Mouse (Mus musculus) CD4-positive, CD25-positive, alpha-beta regulatory T cell, adult 4 months (primary cell): ENCODE results near the gene Diras1. TPM values are rescaled to one million over a fixed set of nuclear protein-coding genes. Genes with fewer than 3 reads are reported as not detected.
"Not testable (repeated sequence)": the region's sequence is repeated elsewhere in the genome, so short reads cannot be mapped to it uniquely, and the experiment has no call there.

ENCODE experiments used
- ATAC-seq: one replicate; pipeline ENCODE4 v1.8.0; 2017
- polyA plus RNA-seq, 2 experiments: library from polyadenylated mRNA; unstranded; fragments of 100-300 nt; shearing (Covaris generic); gene quantifications; one replicate each; pipeline ENCODE4 v1.2.1; 2017

Diras1 gene
- polyA plus RNA-seq = not detected

DNA sequence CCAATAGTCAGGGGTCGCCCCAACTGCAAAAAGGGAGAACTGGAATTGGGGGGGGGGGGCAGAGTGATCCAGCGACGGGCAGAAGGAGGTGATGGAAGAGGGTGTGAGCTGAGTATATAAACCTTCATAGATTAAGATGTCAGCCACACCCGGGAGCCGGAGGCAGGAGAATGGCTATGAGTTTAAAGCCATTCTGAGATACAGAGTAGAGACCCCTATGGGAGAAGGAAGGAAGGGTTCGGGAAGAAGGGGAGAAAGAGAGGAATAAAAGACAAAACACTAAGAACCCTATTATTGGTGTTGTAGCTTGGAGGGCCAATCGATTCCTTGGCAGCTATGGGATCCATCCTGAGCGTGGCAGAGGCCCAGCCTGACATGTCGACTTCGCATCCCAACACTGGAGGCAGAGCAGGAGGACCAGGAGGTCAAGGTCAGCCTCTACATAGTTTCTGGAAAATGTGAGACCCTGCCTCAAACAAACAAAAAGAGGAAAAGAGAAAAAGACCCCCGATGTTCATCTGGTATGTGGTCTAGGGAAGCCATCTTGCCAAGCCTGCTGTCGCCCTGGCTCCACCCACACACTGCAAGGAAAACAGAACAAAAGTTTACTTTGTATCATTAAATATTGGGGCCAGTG, at the start of gene Diras1:
Gene Diras1 (minus strand): TSS at position 24 of the 637 bp plus-strand sequence.
- no peak for ATAC-seq

- no peak for ATAC-seq
These were observed 48.0 kb upstream of the Diras1 start for GRCm38 (mm10) chr10:81073464-81073863.

DNA sequence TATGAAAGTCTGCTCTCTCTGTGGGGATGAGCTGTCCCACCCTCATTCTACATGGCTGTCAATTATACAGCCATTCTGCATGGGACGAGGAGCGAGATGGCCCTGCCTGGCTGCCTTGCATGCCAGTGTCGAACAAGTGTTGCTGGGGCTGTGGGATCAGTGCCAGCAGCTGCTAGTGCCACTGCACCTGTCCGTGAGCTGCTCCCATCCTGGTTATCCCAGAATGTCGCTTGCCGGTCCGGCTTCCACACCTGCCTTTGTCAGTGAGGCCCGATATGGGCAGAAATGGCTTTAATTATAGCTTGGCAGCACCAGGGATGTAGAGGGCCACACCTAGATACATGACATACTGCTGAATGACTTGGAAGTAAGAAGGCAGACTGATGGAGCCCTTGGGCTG, 46.8 kb upstream of the Diras1 start:
- ATAC-seq = no peak

- ATAC-seq = peak; percentile 99
These were observed 44.4 kb upstream of the Diras1 start, which contains the start of gene Thop1 for GRCm38 (mm10) chr10:81069836-81070235. Gene Thop1, plus strand, starts transcription at chr10:81070035.

DNA sequence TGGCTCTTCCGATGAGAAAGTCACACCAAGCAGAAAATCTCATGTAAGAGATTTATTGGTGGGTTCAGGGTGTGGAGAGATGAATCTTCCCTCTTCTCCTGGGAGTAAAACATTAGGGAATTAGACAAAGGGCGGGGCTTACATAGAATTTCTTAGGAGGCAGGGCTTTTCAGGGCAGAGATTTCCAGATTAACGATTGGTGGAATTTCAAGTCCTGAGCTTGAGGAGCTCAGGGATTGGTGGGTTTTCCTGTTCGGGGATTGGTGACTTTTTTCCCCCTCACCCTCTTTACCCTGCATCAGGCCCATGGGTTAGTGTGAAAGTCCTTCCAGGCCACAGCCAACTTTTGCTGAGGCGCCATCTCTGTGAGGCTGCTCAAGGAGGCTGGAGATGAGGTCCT, 43.2 kb upstream of the Diras1 start:
- no peak for ATAC-seq

DNA sequence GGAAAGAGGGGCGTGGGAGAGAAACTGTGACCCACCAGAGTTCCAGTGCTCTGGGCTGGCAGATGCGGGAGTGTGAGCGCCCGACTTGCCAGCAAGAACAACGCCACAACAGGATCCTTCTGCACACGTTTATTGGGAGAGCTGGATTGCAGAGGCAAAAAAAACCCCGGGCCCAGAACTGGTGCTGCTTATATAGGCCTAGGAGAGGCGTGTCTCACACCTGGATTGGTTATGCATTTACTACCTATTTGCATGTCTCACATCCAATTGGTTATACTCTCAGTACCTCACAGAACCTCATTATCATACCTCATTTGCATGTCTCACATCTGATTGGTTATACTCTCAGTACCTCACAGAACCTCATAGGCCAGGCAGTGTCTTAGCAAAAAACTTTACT, 39.1 kb upstream of the Diras1 start:
- not testable (repeated sequence) for ATAC-seq

- no peak for ATAC-seq
These were observed 37.2 kb upstream of the Diras1 start for GRCm38 (mm10) chr10:81062710-81063109.

DNA sequence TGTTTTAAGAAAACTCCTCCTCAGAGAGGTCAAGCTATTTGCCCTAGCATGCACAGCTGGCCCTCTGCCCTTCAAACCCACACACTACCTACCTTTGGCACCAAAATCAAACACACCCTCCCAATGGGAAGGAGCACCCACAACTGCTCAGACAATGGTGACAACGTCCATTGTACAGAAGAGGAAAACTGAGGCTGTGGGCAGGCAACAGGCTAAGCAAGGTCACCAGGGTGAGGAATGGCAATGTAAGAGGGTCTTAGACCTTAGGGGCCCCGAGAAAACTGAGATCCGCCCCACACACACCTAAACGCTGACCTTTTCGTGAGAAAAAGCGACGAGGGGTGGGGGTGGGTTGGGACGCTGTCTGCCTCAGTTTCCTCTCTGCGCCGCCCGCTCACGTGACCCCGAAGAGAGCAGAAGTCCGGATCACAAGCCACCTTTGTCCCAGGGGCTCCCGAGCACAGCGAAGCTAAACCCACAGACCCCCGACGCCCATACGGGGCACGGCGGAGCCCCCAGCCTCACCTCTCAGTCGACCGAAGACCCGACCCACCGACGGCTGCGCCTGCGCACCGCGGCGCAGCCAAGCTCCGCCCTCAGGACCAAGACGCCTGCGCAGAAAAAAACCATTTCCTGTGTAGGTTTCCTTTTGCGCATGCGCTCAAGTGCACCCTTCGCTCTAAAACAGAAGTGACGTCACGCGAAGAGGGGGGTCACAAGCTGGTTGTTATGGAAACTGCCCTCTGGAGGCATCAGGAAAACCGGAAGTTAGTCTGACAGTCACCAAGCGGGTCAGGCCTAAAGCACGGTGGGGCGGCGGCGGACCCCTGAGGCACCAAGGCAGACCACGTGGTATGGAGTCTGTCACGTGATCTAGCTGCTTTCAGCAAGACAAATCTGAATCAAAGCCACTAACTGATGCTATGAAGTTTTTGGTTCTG, 34.4 kb upstream of the Diras1 start, which contains the start of gene Sgta:
Gene Sgta (minus strand): TSS at position 579 of the 941 bp plus-strand sequence.
- ATAC-seq = peak; percentile 95

DNA sequence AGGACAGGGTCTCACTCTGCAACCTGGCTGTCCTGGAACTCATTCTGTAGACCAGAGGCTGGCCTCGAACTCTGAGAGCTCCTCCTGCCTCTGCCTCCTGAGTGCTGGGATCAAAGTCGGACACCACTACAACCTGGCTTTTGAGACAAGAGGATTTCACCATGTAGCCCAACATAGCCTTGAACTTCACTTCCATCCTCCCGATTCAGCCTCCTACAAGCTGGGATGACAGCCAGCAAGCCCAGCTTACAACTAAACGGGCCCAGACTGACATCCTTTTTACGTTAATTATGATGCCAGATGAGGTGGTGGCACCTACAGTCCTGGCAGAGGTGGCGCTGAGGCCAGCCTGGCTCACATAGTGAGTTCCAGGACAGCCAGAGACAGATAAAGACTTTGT, 33.4 kb upstream of the Diras1 start:
- no peak for ATAC-seq

DNA sequence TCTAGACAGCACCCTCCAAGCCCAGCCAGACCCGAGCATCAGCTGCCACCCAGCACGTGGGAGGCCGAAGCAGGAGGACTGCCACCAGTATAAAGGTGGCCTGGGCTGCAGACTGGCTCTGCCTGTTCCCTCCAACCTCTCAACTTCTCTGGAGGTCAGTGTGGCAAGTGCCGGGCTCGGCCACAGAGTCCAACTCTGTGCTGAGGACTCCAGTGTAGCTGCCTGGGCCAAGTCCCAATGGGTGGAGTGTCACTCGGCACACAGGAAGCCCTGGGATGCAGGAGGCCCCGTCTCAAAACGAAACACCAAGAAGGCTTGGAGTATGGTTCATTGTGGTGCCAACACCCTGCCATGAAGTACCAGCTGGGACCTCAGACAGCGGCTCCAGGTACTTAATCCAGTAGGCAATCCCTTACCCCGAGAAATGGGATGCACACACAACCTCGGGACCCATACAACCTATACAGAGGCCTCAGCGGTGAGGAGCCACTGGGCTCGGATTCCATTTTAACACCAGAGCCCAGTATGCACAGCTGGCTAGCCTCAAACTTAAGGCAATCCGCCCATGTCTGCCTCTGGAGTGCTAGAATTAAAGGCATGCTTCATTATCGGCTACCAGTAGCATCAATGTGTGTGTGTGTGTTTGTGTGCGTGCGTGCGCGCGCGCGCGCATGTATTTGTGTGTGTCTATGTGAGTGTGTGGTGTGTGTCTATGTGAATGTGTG, 32.1 kb upstream of the Diras1 start:
- ATAC-seq = no peak

DNA sequence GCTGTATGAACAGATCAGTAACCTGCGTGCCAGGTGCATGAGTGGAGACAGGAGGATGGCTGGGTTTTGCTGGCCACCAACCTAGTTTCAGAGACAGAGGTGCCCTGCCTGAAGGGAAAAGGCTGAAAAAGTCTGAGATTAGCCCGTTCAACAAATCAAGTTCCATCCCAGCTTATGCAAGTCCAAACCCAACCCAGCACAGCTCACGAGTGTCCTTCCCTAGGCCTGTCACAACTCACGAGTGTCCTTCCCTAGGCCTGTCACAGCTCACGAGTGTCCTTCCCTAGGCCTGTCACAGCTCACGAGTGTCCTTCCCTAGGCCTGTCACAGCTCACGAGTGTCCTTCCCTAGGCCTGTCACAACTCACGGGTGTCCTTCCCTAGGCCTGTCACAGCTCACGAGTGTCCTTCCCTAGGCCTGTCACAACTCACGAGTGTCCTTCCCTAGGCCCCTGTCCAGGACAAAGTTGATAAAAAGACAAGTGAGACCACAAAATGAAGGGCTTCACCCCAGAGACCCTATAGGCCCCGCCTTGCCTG, 30.4 kb upstream of the Diras1 start:
- ATAC-seq = not testable (repeated sequence)

DNA sequence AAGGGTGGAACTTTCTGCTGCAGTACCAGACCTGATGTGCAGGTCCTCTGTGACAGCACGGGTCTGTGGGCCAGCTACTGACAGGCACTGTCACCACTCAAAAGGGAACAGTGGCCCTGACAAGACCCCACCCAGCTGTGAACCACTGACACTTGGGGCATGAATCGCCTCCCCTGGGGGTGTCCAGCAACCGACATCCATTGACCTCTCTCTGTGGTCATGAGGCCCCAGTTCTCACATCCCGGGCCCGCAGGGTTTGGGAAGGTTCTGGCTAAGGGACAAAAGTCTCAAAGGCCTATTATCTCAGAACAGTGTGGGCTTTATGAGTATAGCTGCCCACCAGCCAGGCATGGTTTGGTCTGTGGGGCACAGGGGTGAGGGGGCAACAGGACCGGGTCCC, 29.7 kb upstream of the Diras1 start:
- ATAC-seq = no peak

- ATAC-seq = no peak
These were observed 27.1 kb upstream of the Diras1 start for GRCm38 (mm10) chr10:81052577-81052976.

DNA sequence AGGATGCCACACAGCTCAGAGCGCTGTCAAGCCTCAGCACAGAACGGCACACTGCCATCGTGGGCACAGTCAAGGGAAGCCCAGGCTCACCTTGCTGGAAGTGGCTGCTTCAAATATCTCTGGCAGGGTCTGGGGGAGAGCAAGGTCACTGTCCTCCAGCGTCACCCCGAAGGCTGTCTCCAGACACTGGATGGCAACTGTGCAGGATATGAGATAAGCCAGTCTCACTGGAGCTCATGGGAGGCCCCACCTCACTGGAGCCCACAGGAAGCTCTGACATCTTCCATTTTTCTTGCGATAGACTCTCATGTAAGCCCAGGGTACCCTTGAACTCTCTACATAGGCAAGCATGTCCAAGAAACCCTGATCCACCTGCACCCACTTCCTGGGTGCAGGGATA, 25.7 kb upstream of the Diras1 start:
- no peak for ATAC-seq

- ATAC-seq = no peak
These were observed 25.2 kb upstream of the Diras1 start for GRCm38 (mm10) chr10:81050645-81051044.

DNA sequence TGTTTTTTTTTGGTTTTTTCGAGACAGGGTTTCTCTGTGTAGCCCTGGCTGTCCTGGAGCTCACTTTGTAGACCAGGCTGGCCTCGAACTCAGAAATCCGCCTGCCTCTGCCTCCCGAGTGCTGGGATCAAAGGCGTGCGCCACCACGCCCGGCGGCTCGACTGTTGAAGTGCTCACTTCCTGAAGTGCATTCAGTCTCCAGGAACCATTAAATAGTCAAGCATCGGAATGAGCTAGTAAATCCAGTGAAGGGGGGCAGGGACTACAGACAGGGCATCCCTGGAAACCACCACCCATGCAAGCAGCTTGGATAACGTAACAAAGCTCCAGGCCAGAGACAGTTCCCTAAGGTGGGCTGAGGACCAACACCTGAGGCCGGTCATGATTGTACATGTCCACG, 19.8 kb upstream of the Diras1 start:
- ATAC-seq = not testable (repeated sequence)

DNA sequence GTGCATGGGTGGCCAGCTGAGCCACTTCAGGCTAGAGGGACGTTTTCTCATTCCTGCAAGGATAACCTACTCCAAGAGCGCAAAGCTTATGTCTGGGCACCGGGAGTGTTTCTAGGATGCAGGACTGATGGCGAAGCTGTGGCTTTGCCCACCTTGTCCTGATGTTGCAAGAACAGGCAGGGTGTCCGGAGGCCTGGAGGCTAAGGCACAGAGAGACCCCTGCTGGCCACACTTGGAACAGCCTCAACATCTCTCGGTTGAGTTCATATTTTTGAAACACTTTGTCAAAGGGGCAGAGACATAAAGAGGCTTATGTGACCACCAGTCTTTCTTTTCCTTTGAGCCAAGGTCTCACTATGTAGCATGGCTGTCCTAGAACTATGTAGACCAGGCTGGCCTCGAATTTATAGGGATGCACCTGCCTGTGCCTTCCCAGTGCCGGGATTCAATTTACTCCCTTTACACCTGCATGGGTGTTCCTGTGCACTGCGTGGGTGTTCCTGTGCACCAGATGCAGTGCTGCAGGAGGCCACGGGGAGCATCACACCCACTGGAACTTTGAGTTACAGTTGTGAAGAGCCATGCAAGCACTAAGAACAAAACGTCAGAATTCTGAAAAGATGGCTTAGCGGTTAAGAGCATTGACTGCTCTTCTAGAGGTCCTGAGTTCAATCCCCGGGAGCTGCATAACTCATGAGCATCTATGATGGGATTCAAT, 16.2 kb upstream of the Diras1 start:
- peak; percentile 25 for ATAC-seq

GRCm38 (mm10) chr10:81036988-81037580, 11.6 kb upstream of the Diras1 start, which contains the start of gene Slc39a3:
Gene Slc39a3, minus strand, starts transcription at chr10:81037426.
- ATAC-seq = peak; percentile 100

DNA sequence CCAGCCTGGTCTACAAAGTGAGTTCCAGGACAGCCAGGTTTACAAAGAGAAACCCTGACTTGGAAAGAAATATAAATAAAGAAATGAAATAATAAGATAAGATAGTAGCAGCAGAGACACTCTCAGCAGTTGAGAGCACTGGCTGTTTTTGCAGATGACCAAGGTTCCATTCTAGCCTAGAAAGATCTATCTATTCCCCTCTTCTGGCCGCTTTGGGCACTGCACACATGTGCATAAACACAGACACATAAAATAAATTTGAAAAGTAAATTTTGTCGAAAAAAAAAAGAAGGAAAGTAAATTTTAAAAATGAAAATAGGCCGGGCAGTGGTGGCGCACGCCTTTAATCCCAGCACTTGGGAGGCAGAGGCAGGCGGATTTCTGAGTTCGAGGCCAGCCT, 10.8 kb upstream of the Diras1 start:
- no peak for ATAC-seq

DNA sequence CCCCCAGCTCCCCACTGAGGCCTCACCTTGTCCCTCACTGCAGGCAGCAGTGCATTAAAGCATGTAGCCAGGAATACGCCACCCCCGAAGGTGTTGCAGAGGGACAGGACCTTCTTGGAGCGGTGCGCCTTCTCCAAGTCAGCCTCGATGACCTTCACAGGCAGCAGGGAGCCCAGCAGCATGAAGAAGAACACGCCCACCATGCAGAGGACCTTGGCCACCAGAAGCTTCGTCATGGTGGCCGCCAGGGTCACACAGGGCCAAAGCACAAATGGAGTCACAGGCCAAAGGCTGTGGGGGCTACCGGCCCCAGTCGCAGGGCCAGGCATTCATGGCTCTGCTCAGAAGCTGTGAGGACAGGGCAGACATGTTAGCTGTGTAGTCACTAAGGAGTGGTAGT, 8.1 kb upstream of the Diras1 start:
- no peak for ATAC-seq

DNA sequence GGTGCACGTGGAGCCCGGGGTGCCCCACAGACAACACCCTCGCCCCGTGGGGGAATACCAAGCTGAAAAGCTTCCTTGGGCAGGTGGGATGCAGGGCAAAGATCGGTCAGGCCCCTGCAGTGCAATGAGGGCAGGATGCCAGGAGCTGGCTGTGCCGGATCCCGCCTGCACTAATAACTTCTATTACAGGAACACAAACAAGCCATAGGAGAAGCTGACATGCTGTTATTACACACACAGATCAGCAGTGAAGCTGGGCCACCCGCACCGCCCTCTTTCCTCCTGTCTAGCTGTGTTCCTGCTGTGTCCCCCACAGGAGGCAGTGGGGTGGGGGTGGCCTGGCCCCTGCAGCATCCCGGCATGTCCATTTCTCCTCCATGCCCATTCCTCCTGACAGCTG, 3.6 kb upstream of the Diras1 start:
- no peak for ATAC-seq

DNA sequence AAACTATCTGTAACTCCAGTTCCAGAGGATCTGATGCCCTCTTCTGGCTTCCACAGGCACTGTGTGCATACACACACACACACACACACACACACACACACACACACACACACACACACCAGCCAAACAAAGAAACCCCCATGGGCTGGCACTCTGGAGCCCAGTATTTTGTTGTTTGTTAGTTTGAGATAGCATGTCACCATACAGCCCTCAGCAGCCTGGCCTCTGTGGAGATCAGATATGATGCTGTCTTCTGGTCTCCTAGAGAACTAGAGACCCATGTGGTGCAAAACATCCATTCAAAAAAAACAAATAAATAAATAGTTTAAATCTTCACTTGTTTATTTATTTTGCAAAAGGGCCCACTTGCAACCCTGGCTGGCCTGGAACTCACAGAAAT, 2.8 kb upstream of the Diras1 start:
- ATAC-seq = no peak
